Mouse (Mus musculus) heart, embryonic 12.5 days (tissue): ENCODE measurements around the gene Gm16485. TPM values are rescaled to one million over a fixed set of nuclear protein-coding genes. Genes with fewer than 3 reads are reported as not detected.

ENCODE experiments used
- ATAC-seq: fragments of 200-750 bp; cut with Nextera tagmentation; 2 replicates; pipeline ENCODE4 v1.8.0; 2017; ENCODE audit warnings: moderate TSS enrichment, moderate library complexity; ENCODE audit not compliant: insufficient number of reproducible peaks, low FRiP score
- H3K27ac ChIP-seq: fragments of 300-500 bp; sonication (generic); 2 replicates; pipeline ENCODE4 v1.5.1; 2016; ENCODE audit warnings: mild to moderate bottlenecking, moderate library complexity; ENCODE audit not compliant: poor library complexity, severe bottlenecking
- H3K27me3 ChIP-seq: fragments of 300-500 bp; sonication (generic); replicated peaks from 2 replicates; pipeline ENCODE4 v1.6.1; 2016; ENCODE audit warnings: mild to moderate bottlenecking, moderate library complexity
- H3K36me3 ChIP-seq: fragments of 300-500 bp; sonication (generic); 2 replicates; pipeline ENCODE4 v1.6.1; 2016; ENCODE audit warnings: mild to moderate bottlenecking, moderate library complexity
- H3K4me1 ChIP-seq: fragments of 300-500 bp; sonication (generic); replicated peaks from 2 replicates; pipeline ENCODE4 v1.6.1; 2016; ENCODE audit warnings: mild to moderate bottlenecking
- H3K4me2 ChIP-seq: fragments of 300-500 bp; sonication (generic); 2 replicates; pipeline ENCODE4 v1.6.1; 2016; ENCODE audit warnings: mild to moderate bottlenecking, moderate library complexity
- H3K4me3 ChIP-seq: fragments of 300-500 bp; sonication (generic); 2 replicates; pipeline ENCODE4 v1.5.1; 2016; ENCODE audit warnings: mild to moderate bottlenecking
- H3K9ac ChIP-seq: fragments of 300-500 bp; sonication (generic); 2 replicates; pipeline ENCODE4 v1.6.1; 2016; ENCODE audit warnings: mild to moderate bottlenecking, moderate library complexity
- H3K9me3 ChIP-seq: fragments of 300-500 bp; sonication (generic); replicated peaks from 2 replicates; pipeline ENCODE4 v1.6.1; 2016; ENCODE audit warnings: mild to moderate bottlenecking, moderate library complexity
- WGBS: fragments of 180-500 bp; shearing (Covaris S2); methylation state at CpG from one replicate; pipeline ENCODE4 v1.1.7; 2016; 5-methylcytosine and 5-hydroxymethylcytosine counted together
- polyA plus RNA-seq: library from polyadenylated mRNA; unstranded; fragments of >200 nt; fragmentation: Nextera tagmentation; extraction: Ambion mirVana; gene quantifications from 2 replicates; pipeline ENCODE4 v1.2.1, GENCODE M21; 2016

The Gm16485 gene
- polyA plus RNA-seq: not detected in 2 replicates

DNA sequence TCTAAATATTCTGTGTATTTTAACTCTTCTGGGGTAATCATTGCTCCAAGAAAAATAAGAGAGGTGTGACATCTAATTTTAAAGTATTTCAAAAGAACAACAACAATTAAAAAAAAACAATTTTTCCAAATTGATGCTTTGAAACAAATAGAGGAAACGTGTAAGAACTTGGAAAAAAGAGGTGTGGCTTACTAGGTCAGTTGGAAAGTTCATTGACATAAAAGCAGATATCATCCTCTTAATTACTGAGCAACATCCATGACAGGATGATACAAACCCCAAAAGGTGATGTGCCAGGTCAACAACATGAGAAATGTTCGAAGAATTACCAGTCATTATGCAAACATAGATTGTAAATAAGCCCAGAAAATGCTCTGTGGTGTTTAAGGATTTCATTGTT, at the start of gene Gm16485:
Gm16485 (plus strand) TSS at position 301 of the 400 bp plus-strand sequence.
- no peak within 1 kb of the TSS for H3K4me2 ChIP-seq
- ATAC-seq: no peak
- H3K27ac ChIP-seq: no peak within 1 kb of the TSS
- no peak within 1 kb of the TSS for H3K9ac ChIP-seq
- H3K36me3 ChIP-seq: no peaks in the 10 kb centered on the region
- H3K27me3 ChIP-seq: no peaks in the 10 kb centered on the region
- H3K9me3 ChIP-seq: peaks cover under 1% of the 10 kb centered on the region; the same call in 1 of the 2 replicates
- no peaks in the 10 kb centered on the region for H3K4me1 ChIP-seq
- no peak within 1 kb of the TSS for H3K4me3 ChIP-seq
- 60% methylated on average over 2 of the region's 2 CpGs for WGBS

- Histone ChIP-seq H3K27me3 (no peaks in the 10 kb centered on the region), H3K4me3 (no peak overlapping the region), H3K4me1 (no peaks in the 10 kb centered on the region), H3K4me2 (no peak overlapping the region), H3K9me3 (no peaks in the 10 kb centered on the region), H3K9ac (no peak overlapping the region), H3K27ac (no peak overlapping the region), H3K36me3 (no peaks in the 10 kb centered on the region)
- ATAC-seq: no peak
- WGBS: 78% methylated on average over 2 of the region's 2 CpGs
Observed at GRCm38 (mm10) chr9:8927561-8927960, 44.0 kb upstream of the Gm16485 start.

DNA sequence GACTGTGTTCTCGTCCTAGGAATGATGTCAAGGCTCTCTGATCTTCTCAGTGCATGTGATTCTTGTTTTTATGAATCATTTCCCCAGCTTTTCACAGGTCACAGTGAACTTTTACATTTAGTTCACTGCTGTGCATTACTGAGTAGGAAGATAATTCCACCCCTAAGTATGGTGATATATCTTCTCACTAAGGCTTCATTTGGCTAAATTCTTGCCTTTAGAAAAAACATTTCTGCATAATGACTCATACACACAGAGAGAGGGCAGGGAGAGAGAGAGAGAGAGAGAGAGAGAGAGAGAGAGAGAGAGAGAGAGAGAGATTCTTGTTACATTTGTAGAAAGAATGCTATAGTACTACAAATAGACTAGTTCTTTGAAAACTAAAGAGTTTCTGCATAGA, 33.8 kb upstream of the Gm16485 start:
- no peaks in the 10 kb centered on the region for H3K36me3 ChIP-seq
- 28% methylated on average over 1 of the region's 1 CpGs for WGBS
- H3K9me3 ChIP-seq: no peaks in the 10 kb centered on the region
- H3K4me2 ChIP-seq: no peak overlapping the region
- H3K4me3 ChIP-seq: no peak overlapping the region
- no peak overlapping the region for H3K27ac ChIP-seq
- no peak for ATAC-seq
- no peaks in the 10 kb centered on the region for H3K27me3 ChIP-seq
- H3K9ac ChIP-seq: no peak overlapping the region
- H3K4me1 ChIP-seq: no peaks in the 10 kb centered on the region

DNA sequence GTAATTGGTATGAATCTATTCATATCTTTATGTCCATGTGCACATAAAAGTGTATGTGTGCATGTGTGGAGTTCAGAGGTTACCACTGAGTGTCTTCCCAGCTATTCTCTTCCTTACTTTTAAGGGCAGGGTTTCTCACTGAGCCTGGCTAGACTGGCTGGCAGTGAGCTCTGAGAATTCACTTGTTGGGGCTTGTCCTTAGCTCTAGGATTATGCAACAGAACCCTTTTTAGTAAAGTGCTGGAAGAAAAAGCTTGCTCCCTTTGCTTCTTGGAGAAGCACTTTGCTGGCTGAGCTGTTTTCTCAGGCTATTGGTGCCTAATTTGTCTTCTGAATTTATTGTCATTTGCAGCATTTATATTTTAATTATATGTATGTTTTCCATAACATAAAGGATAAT, 18.3 kb upstream of the Gm16485 start:
- no peak overlapping the region for H3K4me2 ChIP-seq
- no peaks in the 10 kb centered on the region for H3K27me3 ChIP-seq
- H3K27ac ChIP-seq: no peak overlapping the region
- H3K9ac ChIP-seq: no peak overlapping the region
- no peak overlapping the region for H3K4me3 ChIP-seq
- H3K9me3 ChIP-seq: no peaks in the 10 kb centered on the region
- H3K4me1 ChIP-seq: no peaks in the 10 kb centered on the region
- H3K36me3 ChIP-seq: no peaks in the 10 kb centered on the region
- ATAC-seq: no peak

- Histone ChIP-seq H3K9ac (no peak overlapping the region), H3K4me3 (no peak overlapping the region), H3K9me3 (no peaks in the 10 kb centered on the region), H3K4me2 (no peak overlapping the region), H3K27ac (no peak overlapping the region), H3K4me1 (no peaks in the 10 kb centered on the region), H3K36me3 (no peaks in the 10 kb centered on the region), H3K27me3 (no peaks in the 10 kb centered on the region)
- 53% methylated on average over 8 of the region's 8 CpGs for WGBS
- no peak for ATAC-seq
Observed at GRCm38 (mm10) chr9:8964512-8965133, 7.0 kb upstream of the Gm16485 start.

GRCm38 (mm10) chr9:8970240-8970639, 1.4 kb upstream of the Gm16485 start:
- no peaks in the 10 kb centered on the region for H3K27me3 ChIP-seq
- H3K9me3 ChIP-seq: no peaks in the 10 kb centered on the region
- no peaks in the 10 kb centered on the region for H3K4me1 ChIP-seq
- no peak overlapping the region for H3K9ac ChIP-seq
- 62% methylated on average over 7 of the region's 7 CpGs for WGBS
- no peak overlapping the region for H3K27ac ChIP-seq
- no peak overlapping the region for H3K4me3 ChIP-seq
- no peaks in the 10 kb centered on the region for H3K36me3 ChIP-seq
- ATAC-seq: no peak
- no peak overlapping the region for H3K4me2 ChIP-seq

DNA sequence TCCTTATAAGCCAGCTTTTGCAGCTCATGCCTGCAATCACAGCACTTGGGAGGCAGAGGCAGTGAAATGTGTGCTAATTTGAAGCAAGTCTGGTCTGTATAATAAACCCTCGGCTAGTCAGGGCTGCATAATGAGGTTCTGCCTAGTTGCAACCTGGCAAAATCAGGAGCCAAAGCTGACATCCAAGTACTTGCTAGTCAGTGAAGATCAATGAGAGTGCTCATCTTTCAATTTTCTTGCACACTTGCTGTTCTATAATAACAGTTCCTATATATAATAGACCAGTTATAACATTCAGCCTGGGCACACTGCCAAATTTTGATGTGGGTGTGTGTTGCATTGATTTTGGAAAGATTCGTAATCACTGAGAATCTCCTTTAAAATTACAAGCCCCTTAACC, 6.2 kb downstream of the Gm16485 start:
- 64% methylated on average over 2 of the region's 2 CpGs for WGBS
- no peak overlapping the region for H3K4me2 ChIP-seq
- H3K4me1 ChIP-seq: no peaks in the 10 kb centered on the region
- H3K36me3 ChIP-seq: no peaks in the 10 kb centered on the region
- peaks cover 4% of the 10 kb centered on the region; the same call in 1 of the 2 replicates for H3K9me3 ChIP-seq
- no peak overlapping the region for H3K4me3 ChIP-seq
- ATAC-seq: no peak
- H3K27ac ChIP-seq: no peak overlapping the region
- H3K9ac ChIP-seq: no peak overlapping the region
- H3K27me3 ChIP-seq: no peaks in the 10 kb centered on the region

- WGBS: 67% methylated on average over 3 of the region's 3 CpGs
- Histone ChIP-seq H3K4me3 (no peak overlapping the region), H3K36me3 (no peaks in the 10 kb centered on the region), H3K9me3 (no peaks in the 10 kb centered on the region; the same call in 1 of the 2 replicates), H3K4me2 (no peak overlapping the region), H3K27ac (no peak overlapping the region), H3K27me3 (no peaks in the 10 kb centered on the region), H3K9ac (no peak overlapping the region), H3K4me1 (no peaks in the 10 kb centered on the region)
- ATAC-seq: no peak
Observed at GRCm38 (mm10) chr9:8982315-8982714, 10.7 kb downstream of the Gm16485 start.

GRCm38 (mm10) chr9:8996494-8996893, 24.9 kb downstream of the Gm16485 start:
- no peaks in the 10 kb centered on the region; the same call in 1 of the 2 replicates for H3K9me3 ChIP-seq
- no peaks in the 10 kb centered on the region for H3K4me1 ChIP-seq
- peaks cover 4% of the 10 kb centered on the region for H3K36me3 ChIP-seq
- H3K27ac ChIP-seq: no peak overlapping the region
- H3K27me3 ChIP-seq: no peaks in the 10 kb centered on the region
- H3K4me2 ChIP-seq: no peak overlapping the region
- H3K4me3 ChIP-seq: no peak overlapping the region
- no peak overlapping the region for H3K9ac ChIP-seq
- 73% methylated on average over 2 of the region's 2 CpGs for WGBS
- ATAC-seq: no peak

DNA sequence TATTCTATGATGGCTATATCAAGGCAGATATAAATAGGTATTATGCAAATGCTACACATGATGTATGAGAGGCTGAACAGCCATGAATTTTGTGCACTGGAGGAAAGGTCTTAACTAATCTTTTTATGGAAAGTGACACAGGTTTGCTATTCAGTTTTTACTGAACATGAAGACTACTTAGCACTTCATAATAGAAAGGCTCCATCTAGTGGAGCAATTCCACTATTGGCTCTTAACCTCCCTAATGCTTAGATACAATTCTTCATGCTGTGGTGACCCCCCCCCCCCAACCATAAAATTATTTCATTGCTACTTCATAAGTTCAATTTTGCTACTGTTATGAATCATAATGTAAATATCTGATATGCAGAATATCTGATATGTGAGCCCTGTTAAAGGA, 29.6 kb downstream of the Gm16485 start:
- H3K4me1 ChIP-seq: no peaks in the 10 kb centered on the region
- H3K9ac ChIP-seq: no peak overlapping the region
- H3K4me3 ChIP-seq: no peak overlapping the region
- no peaks in the 10 kb centered on the region; the same call in 1 of the 2 replicates for H3K9me3 ChIP-seq
- H3K36me3 ChIP-seq: peaks cover 13% of the 10 kb centered on the region
- no peaks in the 10 kb centered on the region for H3K27me3 ChIP-seq
- H3K4me2 ChIP-seq: no peak overlapping the region
- ATAC-seq: no peak
- no peak overlapping the region for H3K27ac ChIP-seq

GRCm38 (mm10) chr9:9015108-9015507, 43.5 kb downstream of the Gm16485 start:
- H3K4me2 ChIP-seq: no peak overlapping the region
- no peak overlapping the region for H3K4me3 ChIP-seq
- no peak for ATAC-seq
- no peak overlapping the region for H3K9ac ChIP-seq
- no peaks in the 10 kb centered on the region for H3K4me1 ChIP-seq
- no peaks in the 10 kb centered on the region for H3K27me3 ChIP-seq
- no peak overlapping the region for H3K27ac ChIP-seq
- WGBS: 83% methylated on average over 2 of the region's 2 CpGs
- no peaks in the 10 kb centered on the region for H3K9me3 ChIP-seq
- H3K36me3 ChIP-seq: peaks cover 20% of the 10 kb centered on the region; the same call in 1 of the 2 replicates
